Mouse (Mus musculus) layer of hippocampus, adult 18-20 months (tissue): Measurements from ENCODE around the gene Gm38100. TPM values are rescaled to one million over a fixed set of nuclear protein-coding genes. Genes with fewer than 3 reads are reported as not detected.

Experiments
- DNase-seq, 2 experiments: peaks; one replicate each; pipeline ENCODE4 v3.0.0; 2022; ENCODE audit warnings: low spot score in 2 of 2
- long read RNA-seq: library from polyadenylated mRNA; stranded (forward); transcript quantifications from one replicate; pipeline ENCODE4 v2.0.0, GENCODE M21; 2021
- total RNA-seq, 2 experiments: library from RNA; stranded (reverse); gene quantifications; 2 replicates each; pipeline ENCODE4 v1.2.3; 2021

Gm38100 gene
- not detected for total RNA-seq
- long read RNA-seq: 0 reads

DNA sequence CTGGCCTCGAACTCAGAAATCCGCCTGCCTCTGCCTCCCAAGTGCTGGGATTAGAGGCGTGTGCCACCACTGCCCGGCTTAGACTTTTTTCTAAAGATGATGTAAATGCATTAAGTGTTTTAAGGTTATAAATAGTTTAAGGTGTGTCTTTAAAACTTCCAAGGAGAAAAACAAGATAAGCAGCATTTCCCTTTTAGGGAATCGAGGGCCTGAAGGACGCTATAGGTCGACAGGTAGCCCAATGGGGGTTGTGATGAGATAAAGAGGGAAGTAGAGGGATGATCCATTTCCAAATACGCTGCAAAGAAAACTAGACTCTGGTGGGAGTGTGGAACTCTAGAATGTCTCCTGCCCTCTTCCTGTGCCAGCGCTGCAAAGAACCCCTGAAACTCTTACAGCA is at the start of gene Gm38100:
Gm38100 (plus strand) TSS at position 301 of the 400 bp plus-strand sequence.
- no peak for DNase-seq

GRCm38 (mm10) chr1:175870716-175871115 is 49.4 kb upstream of the Gm38100 start:
- DNase-seq: no peak

DNA sequence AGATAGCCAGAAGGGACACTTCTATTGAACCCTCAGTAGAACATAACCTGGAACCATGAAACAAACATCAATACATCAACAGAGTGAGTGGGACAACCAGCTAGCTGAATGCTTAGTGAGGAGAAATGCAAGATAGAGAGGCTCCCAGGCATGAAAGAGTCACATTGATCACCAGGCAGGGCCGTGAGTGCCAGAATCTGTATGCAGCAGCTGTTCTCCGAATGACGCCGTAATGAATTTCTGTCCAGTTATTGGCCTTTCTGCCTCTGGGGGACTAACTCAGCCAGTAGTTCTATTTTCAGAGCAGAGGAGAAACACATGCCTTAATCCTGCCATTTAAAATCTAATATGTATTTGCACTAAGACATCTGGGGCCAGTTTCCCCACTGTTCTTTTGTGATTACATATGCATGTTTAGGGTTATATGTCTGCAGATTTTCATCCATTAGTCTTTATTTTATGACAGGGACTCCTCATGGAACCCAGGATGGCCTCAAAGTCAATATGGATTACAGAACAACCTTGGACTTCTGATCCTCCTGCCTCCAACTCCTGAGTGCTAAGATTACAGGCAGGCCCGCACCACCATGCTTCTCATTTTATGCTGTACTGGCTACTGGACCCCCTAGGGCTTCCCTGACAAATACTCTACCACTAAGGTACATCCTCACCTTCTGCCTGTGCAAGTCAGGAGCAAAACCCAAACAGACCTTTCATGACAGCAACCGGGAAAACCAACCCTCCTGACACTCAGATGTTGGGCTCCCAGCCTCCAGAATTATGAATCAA is 47.9 kb upstream of the Gm38100 start:
- no peak for DNase-seq

DNA sequence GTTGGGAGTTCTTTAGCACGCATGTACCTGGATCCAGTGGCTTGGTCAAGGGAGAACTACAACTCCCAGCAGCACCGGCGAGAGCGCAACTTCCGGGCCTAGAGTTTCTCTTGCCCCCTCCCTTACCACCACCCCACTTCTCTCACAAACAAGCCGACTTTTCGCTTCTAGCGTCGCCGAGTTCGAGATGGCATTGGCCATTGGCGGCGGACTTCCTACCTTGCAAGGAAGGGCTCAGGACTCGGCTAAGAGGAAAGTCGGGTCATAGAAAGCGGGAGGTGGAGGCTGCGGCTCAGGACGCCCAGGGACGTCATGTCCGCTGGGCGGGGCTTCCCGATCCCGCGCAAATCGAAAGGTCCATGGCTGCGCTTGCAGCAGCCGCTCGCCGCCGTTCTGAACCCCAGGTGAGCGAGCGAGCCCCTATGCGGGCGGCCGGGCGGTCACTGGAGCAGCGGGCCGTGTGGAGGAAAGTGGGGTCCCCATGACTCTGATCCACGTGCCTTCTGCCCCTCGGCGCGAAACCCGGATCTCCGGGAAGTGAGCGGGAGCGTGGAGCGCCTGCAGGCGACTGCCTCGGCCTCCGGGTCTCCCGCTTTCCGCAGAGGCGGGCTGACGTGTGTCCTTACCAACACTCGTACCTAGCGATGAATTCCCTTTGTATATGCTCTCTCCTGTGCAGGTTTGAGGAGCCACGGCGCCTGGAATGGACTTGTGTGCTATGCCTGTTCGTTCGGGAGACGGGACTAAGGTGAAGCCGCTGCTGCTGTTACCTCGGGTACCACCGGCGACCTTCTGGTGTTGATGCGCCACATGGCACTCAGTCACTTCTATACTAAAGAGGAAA is 39.5 kb upstream of the Gm38100 start, which contains the start of gene Exo1:
Exo1 (plus strand) TSS at position 129 of the 844 bp plus-strand sequence.
- peak; percentile 79 to 89 for DNase-seq

- no peak for DNase-seq
Measured at GRCm38 (mm10) chr1:175883398-175883797, 36.7 kb upstream of the Gm38100 start.

DNA sequence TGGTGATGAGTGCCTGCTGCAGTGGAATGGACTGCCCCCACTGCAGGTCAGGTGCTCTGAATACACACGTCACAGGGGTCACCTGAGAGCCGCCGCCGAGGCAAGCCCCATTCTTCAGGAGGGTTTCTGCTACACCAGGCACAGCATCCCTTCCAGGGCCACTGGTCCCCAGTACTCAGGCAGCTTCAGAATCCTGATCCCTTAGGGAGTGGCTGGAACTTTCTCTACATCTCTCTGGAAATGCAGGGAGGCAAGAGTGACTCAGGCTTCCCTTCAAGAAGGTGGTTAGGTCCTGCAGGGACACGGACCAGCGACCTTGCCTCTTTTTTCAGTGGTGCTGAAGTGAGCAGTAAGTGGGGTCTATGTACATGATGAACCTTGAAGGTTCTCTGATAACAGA is 26.9 kb upstream of the Gm38100 start:
- no peak for DNase-seq

GRCm38 (mm10) chr1:175893726-175894125 is 26.4 kb upstream of the Gm38100 start:
- DNase-seq: no peak

DNA sequence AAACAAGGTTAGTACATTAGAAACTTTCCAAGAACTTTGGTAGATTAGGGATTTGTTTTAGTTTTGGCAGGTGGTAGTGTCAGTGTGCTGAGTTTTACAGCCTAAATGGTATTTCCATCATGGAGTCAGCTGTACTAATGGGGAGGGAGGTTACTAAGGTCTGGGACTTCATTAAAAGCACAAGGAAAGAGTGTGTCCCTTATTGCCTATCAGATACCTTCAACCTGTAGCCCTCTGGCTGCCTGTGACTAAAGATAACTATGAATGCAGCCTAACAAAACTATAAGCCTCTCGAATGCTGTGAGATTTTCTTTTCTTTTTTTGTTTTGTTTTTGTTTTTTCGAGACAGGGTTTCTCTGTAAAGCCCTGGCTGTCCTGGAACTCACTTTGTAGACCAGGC is 8.9 kb upstream of the Gm38100 start:
- DNase-seq: no peak

DNA sequence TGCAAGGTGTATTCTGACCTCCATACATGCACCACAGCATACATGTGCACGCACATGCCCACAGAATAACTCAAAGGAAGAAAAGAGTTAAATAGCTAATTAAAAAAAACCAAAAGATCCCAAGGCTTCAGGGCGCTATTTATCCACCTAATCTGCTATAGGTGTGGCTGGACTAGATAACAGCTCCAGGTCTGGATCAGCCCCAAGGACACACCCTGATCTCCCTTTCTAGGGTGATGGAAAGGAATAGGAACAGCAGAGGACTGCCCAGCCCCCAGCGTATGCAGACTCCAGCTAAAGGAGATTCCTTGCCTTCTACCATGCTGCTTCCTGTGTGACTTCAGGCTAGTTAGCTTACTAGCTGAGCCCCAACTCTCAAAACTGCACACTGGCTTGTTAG is 8.1 kb upstream of the Gm38100 start:
- DNase-seq: no peak

DNA sequence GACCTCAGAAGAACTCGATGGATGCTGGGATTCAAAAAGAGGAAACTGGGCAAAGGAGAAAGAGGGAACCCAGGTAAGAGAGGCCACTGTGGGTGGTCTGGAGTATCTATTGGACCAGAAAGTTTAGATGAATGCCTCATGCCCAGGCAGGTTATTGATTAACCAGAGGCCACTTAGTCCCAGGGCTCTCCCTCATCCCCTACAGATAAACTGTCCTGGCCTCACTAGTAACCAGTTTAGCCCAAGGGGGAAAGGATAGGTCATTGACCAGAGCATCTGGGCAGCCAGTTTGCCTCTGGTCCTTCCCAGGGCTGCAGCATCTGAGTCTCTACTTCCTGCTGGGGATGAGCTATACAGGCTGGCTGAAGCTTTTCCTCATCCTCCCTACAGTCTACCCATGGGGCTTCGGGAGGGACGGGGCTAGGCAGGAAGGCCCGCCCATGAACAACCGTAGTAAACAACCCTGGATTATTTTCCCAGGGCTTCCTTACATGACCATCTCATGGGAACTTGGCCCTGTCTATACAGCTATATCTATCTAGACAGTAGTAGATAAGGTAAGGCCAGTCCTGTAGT is 6.3 kb upstream of the Gm38100 start:
- no peak for DNase-seq

GRCm38 (mm10) chr1:175921091-175921490 is 962 bp downstream of the Gm38100 start:
- DNase-seq: no peak

GRCm38 (mm10) chr1:175923848-175924787 is 4.0 kb downstream of the Gm38100 start:
- peak; percentile 46 to 86 for DNase-seq

DNA sequence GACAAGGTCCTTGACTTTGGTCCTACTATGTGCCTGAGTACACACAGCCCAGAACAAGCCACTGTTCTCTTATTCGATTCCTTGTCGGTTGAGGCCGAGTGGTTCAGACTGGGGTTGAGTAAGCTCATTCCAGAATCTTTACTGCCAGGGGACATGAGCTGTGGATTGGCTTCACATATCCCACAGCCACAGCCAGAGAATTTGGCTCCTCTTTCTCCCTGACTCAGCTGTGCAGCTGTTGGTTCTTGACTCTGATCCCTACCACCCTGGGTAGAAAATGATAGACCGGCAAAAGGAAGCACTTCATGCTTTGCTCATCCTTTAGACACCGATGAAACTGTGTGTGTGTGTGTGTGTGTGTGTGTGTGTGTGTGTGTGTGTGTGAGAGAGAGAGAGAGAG is 11.3 kb downstream of the Gm38100 start:
- no peak for DNase-seq

GRCm38 (mm10) chr1:175936282-175936737 is 16.2 kb downstream of the Gm38100 start:
- peak; percentile 42 to 88 for DNase-seq

DNA sequence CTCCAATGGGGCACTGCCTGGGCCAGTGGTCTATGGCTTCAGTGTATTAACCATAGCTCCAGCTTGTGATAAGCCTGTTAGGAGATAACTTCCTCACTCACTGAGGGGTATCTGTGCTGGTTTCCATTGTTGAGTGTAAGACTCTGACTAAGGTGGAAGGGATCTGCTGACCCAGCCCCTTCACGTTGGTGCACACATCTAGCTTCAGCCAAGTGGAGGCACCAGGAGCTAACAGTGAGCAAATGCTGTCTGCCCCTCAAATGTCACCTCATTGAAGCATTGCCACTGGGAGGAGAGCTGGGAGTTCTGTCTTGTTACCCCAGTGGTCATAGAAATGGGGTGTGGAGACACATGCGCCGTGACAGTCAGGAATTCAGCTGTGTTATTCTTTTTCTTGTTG is 18.6 kb downstream of the Gm38100 start:
- DNase-seq: no peak

- DNase-seq: no peak
Measured at GRCm38 (mm10) chr1:175943168-175943567, 23.0 kb downstream of the Gm38100 start.

- DNase-seq: no peak
Measured at GRCm38 (mm10) chr1:175946718-175947315, 26.7 kb downstream of the Gm38100 start.

- no peak for DNase-seq
Measured at GRCm38 (mm10) chr1:175950421-175950820, 30.3 kb downstream of the Gm38100 start.

DNA sequence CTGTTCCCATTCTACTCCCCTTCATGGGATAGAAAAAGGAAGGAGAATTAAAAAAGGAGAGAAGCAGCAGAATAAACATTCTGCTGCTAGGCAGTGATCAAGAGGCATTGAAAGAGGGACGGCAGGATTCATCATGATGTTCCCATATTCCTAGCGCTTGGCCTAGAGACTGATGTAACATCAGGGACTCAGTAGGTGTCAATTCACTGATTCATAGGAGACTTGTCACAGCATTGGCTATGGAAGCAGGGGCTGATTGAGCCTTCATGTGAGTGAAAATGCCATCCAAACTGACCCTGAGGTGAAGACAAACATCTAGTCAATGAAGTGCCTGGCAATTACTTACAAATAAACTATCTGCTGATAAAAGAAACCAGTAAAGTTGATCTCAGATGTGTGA is 30.7 kb downstream of the Gm38100 start:
- DNase-seq: no peak

GRCm38 (mm10) chr1:175961786-175962185 is 41.7 kb downstream of the Gm38100 start:
- no peak for DNase-seq
